Mouse (Mus musculus) fat pad, adult 2 months (tissue): ENCODE measurements around the gene Mrps26.
A peak's percentile ranks its signal among the peaks of the same experiment; 100 is the strongest.
"Not testable (repeated sequence)": the region's sequence is repeated elsewhere in the genome, so short reads cannot be mapped to it uniquely, and the experiment has no call there.

ENCODE experiments used
- DNase-seq: peaks from one replicate; pipeline ENCODE4 v3.0.0-alpha.2; 2011; ENCODE audit warnings: low read depth, low spot score; ENCODE audit errors: extremely low read depth

Gene Mrps26

GRCm38 (mm10) chr2:130563212-130564055 lies at the start of gene Mrps26:
TSS of gene Mrps26 (plus strand) at chr2:130563742.
- peak; percentile 55 for DNase-seq

GRCm38 (mm10) chr2:130513907-130514306 lies 49.6 kb upstream of the Mrps26 start:
- DNase-seq = no peak

DNA sequence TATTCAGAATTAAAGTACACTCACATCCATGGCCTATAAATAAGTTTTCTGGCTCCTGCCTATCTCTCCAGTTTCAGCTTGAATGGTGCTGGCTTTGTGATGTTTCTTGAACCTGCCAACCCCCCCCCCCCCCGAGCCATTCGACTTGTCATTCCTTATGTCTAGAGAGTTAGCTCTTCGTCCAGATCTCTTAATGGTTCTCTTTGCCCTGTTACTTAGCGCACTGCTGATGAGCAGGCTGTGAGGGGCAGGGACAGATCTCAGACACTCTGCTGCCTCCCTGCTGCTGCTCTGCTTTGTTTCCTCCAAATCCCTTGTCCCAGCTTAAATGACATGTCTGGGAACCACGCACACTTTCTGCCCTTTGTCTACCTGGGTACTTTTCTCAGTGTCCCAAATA lies 47.8 kb upstream of the Mrps26 start:
- DNase-seq = no peak

DNA sequence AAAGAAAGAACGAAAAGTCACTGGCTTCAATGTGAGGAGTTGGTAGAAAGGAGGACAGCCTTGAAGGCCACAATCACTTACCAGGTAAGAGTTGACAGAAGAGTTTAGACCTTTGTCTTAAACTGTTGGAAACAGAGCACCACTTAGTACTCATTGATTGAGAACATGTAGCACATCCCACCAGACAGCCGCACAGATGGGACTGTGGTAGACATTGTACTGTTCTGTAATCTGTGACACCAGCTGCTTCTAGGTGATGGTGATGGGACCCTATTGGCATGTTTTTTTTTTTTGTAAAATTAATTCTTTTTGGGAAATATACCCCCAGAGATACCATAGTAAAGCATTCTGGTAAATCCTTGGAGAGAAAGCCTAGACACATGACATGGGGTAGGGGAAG lies 41.6 kb upstream of the Mrps26 start:
- DNase-seq = no peak

GRCm38 (mm10) chr2:130525480-130525879 lies 38.1 kb upstream of the Mrps26 start:
- DNase-seq = not testable (repeated sequence)

DNA sequence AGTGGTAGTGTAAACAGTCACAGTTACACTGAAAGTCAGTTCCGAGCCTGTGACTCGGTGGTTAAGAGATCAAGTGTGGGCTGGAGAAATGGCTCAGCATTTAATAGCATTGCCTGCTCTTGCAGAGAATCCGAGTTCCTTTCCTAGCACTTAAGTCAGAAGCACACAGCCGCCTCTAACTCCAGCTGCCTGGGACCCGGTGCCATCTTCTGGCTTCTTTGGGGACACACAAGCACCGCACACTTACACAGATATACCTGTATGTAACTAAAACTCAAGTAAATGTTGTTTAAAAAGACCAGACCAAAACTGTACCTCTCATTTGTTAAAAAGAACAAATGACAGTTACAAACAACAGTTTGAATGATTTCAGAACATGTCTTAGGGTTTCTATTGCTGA lies 35.1 kb upstream of the Mrps26 start:
- DNase-seq = no peak

GRCm38 (mm10) chr2:130529290-130529689 lies 34.3 kb upstream of the Mrps26 start:
- DNase-seq = no peak

DNA sequence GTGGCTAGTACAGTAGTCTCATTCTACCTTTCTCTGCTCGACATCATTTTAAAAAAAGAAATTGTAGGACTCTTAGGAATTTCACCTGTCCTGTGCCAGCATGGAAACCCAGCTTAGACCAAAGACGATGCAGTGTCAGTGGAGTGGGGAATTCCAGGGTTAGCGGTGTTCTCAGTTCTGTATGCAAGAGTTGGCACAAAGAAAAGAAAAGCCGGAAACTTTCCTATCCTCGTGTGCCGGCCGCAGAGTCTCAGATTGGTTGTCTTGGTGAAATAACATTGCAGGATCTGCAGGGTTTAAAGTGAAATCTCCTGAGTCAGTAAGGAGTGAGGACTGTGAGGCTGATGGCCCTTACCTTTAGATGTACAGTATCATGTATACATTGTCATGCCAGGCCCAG lies 33.6 kb upstream of the Mrps26 start:
- no peak for DNase-seq

- no peak for DNase-seq
These were observed 31.3 kb upstream of the Mrps26 start for GRCm38 (mm10) chr2:130532201-130532600.

- no peak for DNase-seq
These were observed 28.5 kb upstream of the Mrps26 start for GRCm38 (mm10) chr2:130535017-130535416.

GRCm38 (mm10) chr2:130536890-130537289 lies 26.7 kb upstream of the Mrps26 start:
- no peak for DNase-seq

DNA sequence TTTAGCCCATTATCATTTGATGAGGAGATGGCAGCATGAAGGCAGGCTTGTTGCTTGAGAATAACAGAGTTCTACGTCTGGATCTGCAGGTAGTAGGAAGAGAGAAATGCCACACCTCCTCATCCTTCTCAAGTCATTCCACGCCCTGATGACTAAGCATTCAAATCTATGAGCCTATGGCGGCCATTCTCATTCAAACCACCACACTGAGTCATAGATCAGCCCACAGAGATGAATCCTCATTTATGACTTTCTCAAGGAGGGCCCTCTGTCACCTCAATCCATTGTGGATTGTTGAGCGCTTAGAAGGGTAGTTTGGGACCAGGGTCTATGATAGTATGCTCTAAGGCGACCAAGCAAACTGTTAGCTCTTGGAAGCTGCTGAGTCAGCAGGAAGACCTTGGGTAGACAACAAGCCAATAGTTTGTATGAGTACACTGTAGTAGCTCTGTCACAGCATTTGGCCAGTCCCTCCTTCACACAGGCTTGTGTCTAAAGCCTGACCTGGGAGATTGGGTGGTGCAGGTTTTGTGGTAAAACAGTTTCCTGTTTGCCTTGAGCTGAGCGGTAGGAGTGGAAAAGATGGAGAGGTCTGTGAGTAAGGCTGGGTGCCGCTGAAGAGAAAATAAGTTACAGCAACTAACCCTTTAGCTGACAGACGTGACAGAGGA lies 24.5 kb upstream of the Mrps26 start:
- no peak for DNase-seq

GRCm38 (mm10) chr2:130540266-130540665 lies 23.3 kb upstream of the Mrps26 start:
- no peak for DNase-seq

DNA sequence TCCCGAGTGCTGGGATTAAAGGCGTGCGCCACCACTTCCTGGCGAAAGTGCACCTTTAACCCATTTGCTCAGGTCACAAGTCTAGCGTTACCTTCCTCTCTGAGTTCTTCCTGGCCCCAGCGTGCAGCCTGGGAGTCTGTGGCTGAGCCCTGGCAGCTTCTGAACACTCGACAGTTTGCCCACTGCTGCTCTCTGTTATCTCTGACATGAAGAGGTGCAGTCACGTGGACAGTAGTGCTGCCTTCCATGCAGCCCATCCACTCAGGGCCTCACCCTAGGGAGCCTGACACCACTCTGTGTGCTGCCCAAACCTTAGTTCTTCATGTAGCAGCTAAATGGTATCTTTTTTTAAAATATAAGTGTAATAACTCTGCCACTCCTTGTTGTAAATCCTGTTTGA lies 16.6 kb upstream of the Mrps26 start:
- DNase-seq = no peak

GRCm38 (mm10) chr2:130554841-130555240 lies 8.7 kb upstream of the Mrps26 start:
- DNase-seq = no peak

- no peak for DNase-seq
These were observed 7.2 kb upstream of the Mrps26 start for GRCm38 (mm10) chr2:130556292-130556691.

- DNase-seq = no peak
These were observed 6.1 kb upstream of the Mrps26 start for GRCm38 (mm10) chr2:130557462-130557861.

- DNase-seq = no peak
These were observed 5.5 kb upstream of the Mrps26 start for GRCm38 (mm10) chr2:130558015-130558414.

DNA sequence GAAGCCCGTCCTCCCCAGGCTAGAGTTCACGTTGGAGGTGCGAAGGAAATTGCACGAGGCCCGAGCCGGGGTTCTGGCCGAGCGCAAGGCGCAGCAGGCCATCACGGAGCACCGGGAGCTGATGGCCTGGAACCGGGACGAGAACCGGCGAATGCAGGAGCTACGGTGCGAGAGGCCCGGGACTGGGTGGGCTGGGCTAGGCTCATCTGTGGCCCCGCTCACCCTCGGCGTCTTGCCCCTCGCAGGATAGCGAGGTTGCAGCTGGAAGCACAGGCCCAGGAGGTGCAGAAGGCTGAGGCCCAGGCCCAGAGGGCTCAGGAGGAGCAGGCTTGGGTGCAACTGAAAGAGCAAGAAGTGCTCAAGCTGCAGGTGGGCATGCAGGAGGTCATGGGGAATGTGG lies 521 bp downstream of the Mrps26 start:
- no peak for DNase-seq

DNA sequence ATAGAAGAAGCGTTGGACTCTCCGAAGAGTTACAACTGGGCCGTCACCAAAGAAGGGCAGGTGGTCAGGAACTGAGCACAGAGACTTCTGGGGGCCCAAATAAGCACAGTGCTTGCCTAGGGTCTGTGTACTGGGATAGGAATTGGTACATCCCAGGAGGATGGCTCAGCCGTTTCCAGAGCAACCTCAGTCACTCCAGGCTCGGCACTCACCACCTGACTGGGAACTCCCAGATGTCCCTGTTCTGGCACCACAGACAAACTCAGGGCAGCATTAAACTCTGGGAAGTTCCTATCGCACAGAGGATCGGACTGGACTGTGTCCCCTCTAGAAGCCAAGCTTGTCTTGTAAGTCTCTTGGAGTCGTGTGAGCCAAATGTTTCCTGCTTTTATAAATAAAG lies 1.4 kb downstream of the Mrps26 start:
- DNase-seq = no peak

DNA sequence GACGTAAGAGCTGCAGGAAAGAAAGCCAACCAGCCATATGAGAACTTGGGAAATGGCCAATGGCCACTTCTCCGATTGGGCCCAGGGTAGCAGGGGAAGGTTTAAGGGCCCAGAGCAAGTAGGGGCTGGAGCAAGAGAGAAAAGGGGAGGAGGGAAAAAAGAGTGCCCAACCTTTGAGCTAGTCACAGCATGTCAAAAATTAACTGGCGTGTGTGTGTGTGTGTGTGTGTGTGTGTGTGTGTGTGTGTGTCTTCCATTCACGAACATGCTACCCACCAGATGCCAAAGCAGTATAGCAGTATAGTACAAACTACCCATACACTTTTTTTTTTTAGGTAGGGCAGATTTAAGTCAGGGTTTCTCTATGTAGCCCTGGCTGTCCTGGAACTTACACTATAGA lies 5.4 kb downstream of the Mrps26 start:
- DNase-seq = no peak

- no peak for DNase-seq
These were observed 6.4 kb downstream of the Mrps26 start for GRCm38 (mm10) chr2:130569926-130570325.
